Mouse (Mus musculus): ENCODE measurements around the gene Calhm5. TPM values are rescaled to one million over a fixed set of nuclear protein-coding genes. Genes with fewer than 3 reads are reported as not detected.

The Calhm5 gene
- polyA plus RNA-seq, 1 experiment, result not detected

DNA sequence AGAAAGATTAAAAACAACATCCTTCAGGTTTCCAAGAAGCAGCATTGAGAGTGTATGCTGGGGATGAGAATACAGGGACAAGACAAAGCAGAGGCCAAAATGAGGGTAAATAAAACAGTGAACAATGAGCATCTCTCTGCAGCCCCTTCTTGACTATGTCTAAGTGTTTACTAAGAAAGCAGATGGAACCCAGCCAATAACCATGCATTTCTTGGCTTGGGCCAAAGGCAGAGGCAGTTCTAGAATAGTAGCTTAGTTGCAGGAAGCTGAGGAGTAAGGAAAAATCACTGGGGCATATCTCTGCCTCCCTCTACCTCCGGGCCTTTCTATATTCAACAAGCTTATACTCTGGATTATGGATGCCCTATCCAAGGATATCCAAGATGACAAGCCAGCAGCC lies 5.8 kb downstream of the Calhm5 start:
- no peak for TF ChIP-seq GATA1 (IDR thresholded peaks at IDR 0.05; ENCODE audit: low read length)

DNA sequence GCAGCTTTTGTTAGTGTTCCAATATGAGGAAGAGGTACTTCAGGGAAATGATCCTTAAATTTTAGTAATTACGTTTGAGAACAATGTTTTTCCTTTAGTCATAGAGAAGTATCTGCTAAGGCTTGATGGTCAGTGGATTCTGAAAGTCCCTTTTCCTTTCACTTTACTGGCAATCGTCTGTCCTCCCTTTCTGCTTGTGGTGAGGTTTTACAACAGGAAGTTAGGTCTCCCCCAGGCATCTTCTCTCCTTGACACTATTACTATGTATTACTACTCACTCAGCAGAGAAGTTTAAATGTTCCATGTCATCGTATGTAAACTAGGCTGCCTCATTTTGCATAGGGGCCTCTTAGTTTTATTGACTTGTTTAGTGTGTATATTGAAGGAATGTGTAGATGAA lies 6.8 kb downstream of the Calhm5 start:
- TF ChIP-seq GATA1 (IDR thresholded peaks at IDR 0.05; ENCODE audit: low read length), result no peak

DNA sequence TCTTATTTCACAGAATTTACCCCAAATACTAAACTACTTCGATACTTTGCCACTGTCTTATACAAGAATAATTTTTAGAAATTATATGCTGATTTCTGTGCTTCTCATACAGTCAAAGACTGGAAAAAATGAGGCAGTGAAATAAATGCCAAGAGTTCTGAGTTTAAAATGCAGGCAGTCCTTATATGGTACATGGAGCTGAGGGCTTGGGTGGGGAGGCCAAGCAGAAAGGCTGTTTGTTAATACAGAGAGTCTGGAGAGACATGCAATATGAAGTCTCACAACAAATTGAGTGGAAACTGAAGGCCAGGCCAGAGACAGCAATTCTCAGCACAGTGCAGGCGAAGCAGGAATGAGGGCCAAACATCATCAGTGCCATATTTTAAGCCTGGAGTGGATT lies 7.8 kb downstream of the Calhm5 start:
- no peak for TF ChIP-seq GATA1 (IDR thresholded peaks at IDR 0.05; ENCODE audit: low read length)

DNA sequence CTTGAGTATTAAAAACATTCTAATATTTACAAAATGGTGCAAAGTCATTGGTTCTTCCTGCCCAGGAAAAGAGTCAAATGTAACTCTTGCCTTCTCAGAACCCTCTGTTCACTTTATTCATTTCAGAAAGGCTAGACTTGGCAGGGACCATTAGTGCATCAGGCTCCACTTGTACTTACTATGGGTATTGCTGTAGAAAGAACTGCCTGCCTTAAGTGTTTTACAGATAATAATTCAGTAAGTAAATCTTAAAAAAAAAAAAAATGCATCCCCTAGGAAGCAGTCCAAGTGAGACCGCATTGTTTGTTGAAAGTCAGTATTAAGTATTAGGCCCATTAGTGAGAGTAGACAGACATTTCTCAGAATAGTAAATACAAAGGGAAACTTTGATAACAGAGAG lies 9.8 kb downstream of the Calhm5 start:
- no peak for TF ChIP-seq GATA1 (IDR thresholded peaks at IDR 0.05; ENCODE audit: low read length)

DNA sequence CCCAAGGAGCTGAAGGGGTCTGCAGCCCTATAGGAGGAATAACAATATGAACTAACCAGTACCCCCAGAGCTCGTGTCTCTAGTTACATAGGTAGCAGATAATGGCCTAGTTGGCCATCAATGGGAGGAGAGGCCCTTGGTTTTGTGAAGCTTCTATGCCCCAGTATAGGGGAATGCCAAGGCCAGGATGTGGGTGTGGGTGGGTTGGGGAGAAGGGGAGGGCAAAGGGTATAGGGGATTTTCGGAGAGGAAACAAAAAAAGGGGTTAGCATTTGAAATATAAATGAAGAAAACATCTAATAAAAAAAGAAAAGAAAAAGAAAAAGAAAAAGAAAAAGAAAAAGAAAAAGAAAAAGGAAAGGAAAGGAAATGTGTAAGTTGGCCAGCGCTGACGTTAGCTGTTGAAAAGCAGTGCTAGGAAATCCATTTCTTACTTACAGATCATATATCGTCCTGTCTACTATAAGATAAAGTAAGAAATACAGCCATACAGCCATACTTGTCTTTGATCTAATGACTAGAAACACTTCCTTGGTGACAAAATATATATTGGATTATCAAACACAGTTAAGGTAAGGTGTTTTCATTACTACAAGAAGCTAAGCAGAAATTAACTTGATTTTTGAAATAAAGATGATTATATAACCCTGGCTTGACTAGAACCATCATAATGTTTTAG lies 21.7 kb downstream of the Calhm5 start:
- TF ChIP-seq GATA1 (IDR thresholded peaks at IDR 0.05; ENCODE audit: low read length), result no peak

DNA sequence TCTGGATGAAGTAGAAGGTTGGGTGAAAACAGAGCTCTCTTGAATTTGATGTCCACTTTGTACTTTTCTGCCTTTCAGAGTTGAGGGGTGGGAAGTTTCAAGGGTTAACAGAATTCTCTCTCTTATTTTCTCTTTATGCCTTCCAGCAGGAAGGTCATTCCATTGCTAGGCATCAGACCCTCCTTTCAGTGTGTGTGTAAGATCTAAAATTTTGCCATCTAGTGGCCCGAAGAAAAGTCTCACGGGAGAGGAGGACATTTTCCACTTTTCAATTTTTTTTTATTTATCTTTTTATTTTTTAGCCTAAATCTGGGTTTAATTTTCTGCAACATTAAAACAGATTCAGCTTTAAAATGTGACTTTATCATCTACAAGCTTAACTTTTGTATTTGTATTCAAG lies 24.7 kb downstream of the Calhm5 start:
- TF ChIP-seq GATA1 (IDR thresholded peaks at IDR 0.05; ENCODE audit: low read length), result no peak

DNA sequence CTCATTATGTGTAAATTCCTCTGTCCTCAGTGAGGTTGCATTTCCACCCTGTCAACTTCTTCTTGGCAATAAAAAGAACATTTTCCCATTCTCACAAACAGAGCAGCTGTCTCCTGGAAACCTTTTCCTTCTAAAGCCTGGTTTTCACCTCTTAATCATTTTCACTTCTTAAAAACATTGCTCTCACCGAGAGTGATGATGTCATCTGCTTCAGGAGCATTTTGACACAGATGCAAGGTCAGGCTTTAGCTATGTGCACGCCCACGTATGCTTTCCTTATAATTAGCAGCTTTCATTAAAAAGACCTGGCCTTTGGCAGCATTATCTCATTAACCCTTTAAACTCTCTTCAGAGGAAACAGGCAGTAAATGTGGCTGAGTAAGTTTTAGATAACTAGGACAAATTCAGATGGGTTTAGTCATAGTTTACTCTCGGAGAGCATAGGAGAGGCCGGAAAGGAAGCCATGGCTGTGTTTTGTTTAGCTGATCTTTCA lies 25.3 kb downstream of the Calhm5 start:
- TF ChIP-seq GATA1 (IDR thresholded peaks at IDR 0.05; ENCODE audit: low read length), result no peak

DNA sequence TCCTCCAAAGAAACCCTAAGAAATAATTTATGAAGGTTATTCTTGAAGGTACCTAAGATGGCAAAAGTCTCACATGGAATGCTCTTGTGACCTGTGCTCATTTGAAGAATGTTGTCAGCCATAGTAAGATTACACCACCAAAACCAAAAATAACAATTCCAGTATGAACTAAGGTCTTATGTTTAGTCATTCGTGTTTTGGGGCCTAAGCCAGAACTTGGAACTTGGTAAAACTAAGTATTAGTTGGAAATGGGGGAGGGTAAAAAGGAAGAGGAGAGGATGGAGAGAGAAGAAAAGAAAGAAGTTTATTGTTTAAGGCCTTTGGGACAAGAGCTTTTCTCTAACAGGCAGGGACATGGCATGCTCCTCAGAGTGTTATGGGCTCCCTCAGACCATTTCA lies 26.7 kb downstream of the Calhm5 start:
- TF ChIP-seq GATA1 (IDR thresholded peaks at IDR 0.05; ENCODE audit: low read length), result no peak

DNA sequence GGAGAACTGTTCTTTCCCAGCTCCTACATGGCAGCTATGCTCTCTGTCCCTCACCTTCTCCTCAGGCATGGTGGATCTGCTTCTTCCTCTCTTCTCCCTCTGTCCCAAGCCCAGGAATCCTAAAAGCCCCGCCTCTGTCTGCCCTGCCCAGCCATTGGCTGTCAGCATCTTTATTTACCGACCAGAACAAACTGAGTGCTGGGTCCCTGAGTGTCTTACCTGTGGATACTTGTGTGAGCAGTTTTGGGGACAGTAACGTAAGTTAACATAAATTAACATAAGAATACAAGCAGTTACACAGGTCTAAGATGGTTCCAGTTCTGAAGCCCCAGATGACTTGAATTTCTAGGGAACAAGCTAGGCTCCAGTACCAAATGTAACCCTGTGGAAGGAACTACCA lies 29.7 kb downstream of the Calhm5 start:
- TF ChIP-seq GATA1 (IDR thresholded peaks at IDR 0.05; ENCODE audit: low read length), result no peak

DNA sequence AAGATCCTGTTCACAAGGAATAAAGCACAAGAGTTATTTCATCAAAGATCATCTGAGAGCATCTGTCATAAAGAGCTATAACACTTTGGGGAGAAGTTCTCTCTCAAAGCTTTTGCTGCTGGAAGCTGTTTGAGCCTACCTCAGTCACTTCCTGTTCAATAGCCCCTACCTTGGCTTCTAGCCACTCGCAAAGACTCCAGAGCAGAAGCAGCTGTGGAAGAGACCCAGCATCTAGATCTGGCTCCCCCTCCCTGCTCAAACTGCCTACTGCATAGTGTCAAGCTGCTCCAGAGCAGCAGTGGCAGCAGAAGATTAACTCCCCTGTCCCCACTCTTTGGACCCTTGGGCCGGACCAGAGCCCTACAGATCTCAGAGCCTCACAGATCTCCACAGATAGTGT lies 42.3 kb downstream of the Calhm5 start:
- no peak for TF ChIP-seq GATA1 (IDR thresholded peaks at IDR 0.05; ENCODE audit: low read length)

DNA sequence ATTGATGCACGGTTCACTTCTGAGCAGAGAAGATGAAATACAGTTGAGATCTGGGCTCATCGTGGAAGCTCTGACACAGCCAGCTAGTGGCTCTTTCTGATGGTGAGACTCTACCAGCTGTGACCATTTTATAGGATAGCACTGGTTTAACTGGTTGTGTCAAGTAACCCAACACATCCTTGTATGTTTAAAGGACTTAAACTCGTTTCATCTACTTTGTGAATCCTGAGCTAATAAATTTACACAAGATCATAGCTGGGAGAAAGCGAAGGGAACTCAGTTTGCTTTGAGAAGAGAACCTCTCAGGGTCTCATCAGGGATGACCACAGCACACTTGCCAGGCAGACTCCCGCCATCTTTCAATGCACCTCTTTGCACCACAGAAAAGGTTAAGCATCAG lies 52.1 kb downstream of the Calhm5 start, which contains the start of gene Calhm4:
Gene Calhm4, minus strand, starts transcription at position 101 of the 400 bp plus-strand sequence.
- TF ChIP-seq GATA1 (IDR thresholded peaks at IDR 0.05; ENCODE audit: low read length), result no peak

Other genes with a start within 250 kb of the Calhm5 start
- not detected in 2 replicates for gene Sult3a1, start 238.8 kb downstream of the Calhm5 start, polyA plus RNA-seq (2012)
- gene Rsph4a, start 191.4 kb downstream of the Calhm5 start, polyA plus RNA-seq (2012), result not detected in 2 replicates
- 0.41 and 1.1 TPM in 2 replicates for gene Zup1, start 145.2 kb downstream of the Calhm5 start, polyA plus RNA-seq (2012)
- gene Rwdd1, start 76.9 kb downstream of the Calhm5 start, polyA plus RNA-seq (2012), result 72.7 and 96.4 TPM in 2 replicates
- gene Trappc3l, start 58.9 kb downstream of the Calhm5 start, polyA plus RNA-seq (2012), result not detected in 2 replicates
- gene Calhm4, start 52.2 kb downstream of the Calhm5 start, polyA plus RNA-seq (2012), result not detected in 2 replicates
- gene Calhm6, start 31.5 kb upstream of the Calhm5 start, polyA plus RNA-seq (2012), result not detected in 2 replicates
- not detected in 2 replicates for gene Dse, start 111.2 kb upstream of the Calhm5 start, polyA plus RNA-seq (2012)
- 19.5 and 26.6 TPM in 2 replicates for gene Tspyl1, start 185.7 kb upstream of the Calhm5 start, polyA plus RNA-seq (2012)
- gene Tspyl4, start 200.9 kb upstream of the Calhm5 start, polyA plus RNA-seq (2012), result 0.16 and 0.17 TPM in 2 replicates

Data from G1E-ER4 (cell line).